Mouse (Mus musculus) CD4-positive, CD25-positive, alpha-beta regulatory T cell (primary cell): ENCODE measurements around the gene Adam6b. TPM values are rescaled to one million over a fixed set of nuclear protein-coding genes. Genes with fewer than 3 reads are reported as not detected.

Experiments
- polyA plus RNA-seq: library from polyadenylated mRNA; unstranded; fragments of 100-300 nt; shearing (Covaris generic); gene quantifications from one replicate; pipeline ENCODE4 v1.2.1, GENCODE M21; 2017

Adam6b gene
- polyA plus RNA-seq, result 0.32 TPM

DNA sequence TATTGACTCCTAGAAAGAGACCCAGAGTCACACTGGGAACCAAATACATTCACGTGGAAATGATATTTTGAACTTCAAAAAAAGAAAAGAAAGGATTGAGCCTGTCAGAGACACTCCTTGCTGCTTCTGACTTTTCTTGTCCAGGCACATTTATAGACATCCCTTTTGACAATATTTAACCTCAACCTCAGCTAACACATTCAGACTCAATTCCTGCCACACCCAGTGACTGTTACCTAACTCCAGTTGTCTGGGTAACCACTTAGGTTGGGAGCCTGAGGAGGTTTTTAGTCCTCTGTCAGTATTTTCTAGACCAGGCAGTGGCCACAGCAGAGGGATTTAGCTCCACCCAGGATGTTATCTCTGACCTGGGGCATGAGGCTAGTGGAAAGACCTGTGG lies at the start of gene Adam6b:
Gene Adam6b (plus strand): TSS at position 301 of the 400 bp plus-strand sequence.

Other genes starting within 250 kb of the Adam6b start
- gene Adam6a, start 54.4 kb downstream of the Adam6b start, polyA plus RNA-seq, result not detected